Mouse (Mus musculus) lung, postnatal 0 days (tissue): ENCODE data around the gene Elmod2.

Source experiments
- CTCF ChIP-seq: IDR thresholded peaks from 2 replicates; pipeline ENCODE4 v1.5.1; 2016; ENCODE audit warnings: antibody characterized with exemption, mild to moderate bottlenecking
- EP300 ChIP-seq: IDR thresholded peaks from 2 replicates; pipeline ENCODE4 v1.6.1; 2016; ENCODE audit warnings: antibody characterized with exemption, mild to moderate bottlenecking, control low read depth

DNA sequence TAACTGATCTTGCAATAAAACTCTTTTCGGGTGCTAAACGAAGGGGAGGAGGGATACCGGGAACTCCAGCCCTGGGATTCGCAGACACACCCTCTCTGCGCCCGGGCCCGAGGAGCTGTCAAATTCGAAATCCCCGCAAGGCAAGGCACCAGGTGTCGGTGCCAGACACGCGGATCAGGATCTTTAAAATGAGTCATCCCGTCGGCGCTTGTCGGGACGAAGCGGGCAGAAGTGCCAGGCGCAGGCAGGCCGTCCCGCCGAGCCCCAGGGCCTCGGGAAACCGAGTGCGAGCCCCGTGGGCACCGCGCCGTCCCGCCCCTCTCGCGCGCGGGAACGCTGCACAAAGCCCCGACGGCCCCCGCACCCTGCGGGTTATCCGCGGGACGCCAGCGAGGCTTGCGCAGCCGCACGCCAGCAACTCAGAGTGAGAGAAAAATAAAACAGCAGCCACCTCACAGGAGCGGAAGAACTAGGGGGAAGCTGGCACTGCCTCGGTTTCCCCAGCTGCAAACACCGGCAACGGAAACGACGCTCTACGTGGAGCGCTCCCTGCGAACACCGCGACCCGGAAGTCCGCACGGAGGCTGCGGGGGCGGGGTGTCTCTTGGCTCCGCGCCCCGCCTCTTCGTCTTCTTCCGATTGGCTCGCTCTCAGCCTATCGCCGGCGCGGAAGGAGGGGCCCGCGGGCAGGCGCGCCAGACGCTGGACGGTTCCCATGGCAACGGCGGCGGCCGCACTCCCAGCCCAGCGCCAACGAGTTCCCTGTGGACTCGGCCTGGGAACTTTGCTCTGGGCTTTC is at the start of gene Elmod2:
- no peak for TF ChIP-seq CTCF
- no peak for TF ChIP-seq EP300
